Mouse (Mus musculus) liver (tissue): ENCODE data around the gene Olfr478.
"Not testable (repeated sequence)": the region's sequence is repeated elsewhere in the genome, so short reads cannot be mapped to it uniquely, and the experiment has no call there.

ENCODE experiments used
- DNase-seq: peaks from one replicate; pipeline ENCODE4 v3.0.0-alpha.2; 2020; ENCODE audit warnings: mixed read lengths

The Olfr478 gene

DNA sequence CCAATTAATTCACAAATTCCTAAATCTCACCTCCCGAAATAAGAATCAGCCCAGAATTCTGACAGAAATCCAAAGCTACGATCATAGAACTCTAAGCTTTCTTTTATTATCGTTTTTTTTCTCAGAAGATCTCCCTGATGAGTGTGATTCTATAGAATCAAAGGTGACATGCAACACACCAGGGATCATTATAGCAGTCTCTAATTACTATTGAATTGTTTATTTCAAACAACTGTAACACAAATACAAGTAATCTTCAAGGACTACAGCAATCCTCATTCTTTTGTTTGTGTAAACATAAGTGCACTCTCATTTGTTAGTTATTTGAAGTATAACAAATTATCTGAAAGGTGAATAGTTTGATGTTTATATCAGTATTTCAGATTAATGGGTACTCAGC is at the start of gene Olfr478:
Olfr478 (minus strand) TSS at position 101 of the 400 bp plus-strand sequence.
- no peak for DNase-seq

DNA sequence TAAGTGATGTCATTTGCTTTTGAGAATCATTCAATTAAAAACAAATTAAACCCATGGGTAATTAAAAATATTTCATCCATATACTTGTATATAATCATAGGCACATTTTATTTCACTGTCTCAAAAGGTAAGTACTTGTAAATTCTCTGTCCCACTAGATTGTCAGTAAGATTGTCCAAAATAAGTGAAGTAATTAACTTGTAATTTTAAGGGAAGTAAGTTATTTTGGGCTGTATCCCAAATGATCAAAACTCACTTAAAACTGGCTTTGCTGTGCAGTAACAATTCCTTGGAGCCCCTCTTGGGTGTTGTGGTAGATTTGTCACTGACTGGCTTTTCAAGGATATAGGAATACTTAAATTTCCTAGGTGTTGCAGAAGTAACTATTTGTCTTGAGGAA is 45.8 kb upstream of the Olfr478 start, which contains the start of gene Olfr481:
Olfr481 (plus strand) TSS at position 301 of the 400 bp plus-strand sequence.
- no peak for DNase-seq

DNA sequence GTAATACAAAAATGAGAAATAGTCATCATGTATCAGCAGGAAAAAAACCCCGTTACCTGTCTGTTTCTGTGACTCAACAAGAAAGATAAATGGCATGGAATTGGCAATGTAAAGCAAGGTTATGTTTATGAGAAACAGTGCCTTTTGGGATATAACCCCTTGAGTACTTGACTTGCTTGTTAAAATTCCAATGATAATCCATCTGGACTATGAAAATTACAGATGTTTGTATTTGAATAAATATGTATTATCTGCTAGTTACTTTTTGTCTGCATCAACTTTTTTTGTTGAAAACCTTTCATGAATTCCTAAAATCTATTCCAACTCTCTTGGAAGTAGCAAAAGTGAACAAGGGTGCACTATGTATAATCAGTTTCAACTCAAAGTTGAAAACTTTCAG is 33.5 kb upstream of the Olfr478 start, which contains the start of gene Olfr480:
Olfr480 (minus strand) TSS at position 101 of the 400 bp plus-strand sequence.
- no peak for DNase-seq

DNA sequence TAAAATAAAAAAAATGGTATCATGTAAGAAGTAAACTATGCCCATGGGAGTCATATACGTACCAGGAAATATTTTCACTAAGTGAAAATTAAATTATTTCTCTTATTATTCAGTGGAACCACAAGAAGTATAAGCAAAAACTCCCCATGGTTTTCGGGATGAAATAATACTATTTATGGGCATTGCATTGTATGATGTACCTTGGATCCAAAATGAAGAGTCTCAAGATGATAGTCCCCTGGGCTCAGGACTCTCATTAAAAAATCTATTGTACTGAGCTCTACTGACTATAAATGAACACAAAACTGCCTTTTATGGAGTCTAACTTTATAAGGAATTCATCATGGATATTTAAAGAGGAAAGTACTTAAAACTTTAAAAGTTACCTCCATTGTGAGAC is 16.6 kb upstream of the Olfr478 start, which contains the start of gene Olfr479:
Olfr479 (plus strand) TSS at position 301 of the 400 bp plus-strand sequence.
- DNase-seq = no peak

DNA sequence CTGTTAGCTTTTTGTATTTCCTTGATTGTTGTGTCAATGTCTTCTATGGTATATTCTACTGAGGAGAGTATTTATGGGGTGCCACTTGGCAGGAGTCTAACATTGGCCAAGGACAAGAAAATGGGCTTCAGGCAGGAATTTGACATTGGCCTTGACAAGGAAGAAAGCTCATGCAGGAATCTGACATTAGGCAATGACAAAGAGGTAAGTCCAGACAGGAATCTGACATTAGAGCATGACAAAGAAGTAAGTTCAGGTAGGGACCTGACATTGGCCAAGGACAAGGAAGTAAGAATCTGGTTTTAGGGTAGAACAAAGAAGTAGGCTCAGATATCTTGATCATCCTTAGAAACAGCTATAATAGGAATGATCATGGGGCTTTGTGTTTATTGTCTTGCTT is 19.5 kb downstream of the Olfr478 start:
- DNase-seq = not testable (repeated sequence)

DNA sequence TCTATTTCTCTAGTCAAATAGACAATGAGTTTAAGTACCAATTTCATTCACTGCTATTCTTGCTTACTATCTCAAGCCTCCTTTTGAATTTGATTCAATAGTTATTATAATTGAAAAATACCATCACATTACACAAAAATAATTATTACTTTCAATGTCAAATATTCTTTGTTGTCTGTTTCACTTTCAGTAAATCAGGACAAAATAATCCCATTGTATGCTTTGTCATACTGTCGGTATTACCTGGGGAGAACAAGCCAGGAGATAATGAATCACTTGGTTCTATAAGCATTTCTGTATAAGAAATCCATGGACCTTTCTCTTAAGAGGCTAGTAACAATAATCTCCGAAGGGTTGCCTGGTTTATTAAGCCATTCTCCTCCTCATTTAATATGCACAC is 47.4 kb downstream of the Olfr478 start, which contains the start of gene Olfr477:
Olfr477 (plus strand) TSS at position 301 of the 400 bp plus-strand sequence.
- DNase-seq = no peak
